Mouse (Mus musculus): Measurements from ENCODE around the gene Phlpp2.

DNA sequence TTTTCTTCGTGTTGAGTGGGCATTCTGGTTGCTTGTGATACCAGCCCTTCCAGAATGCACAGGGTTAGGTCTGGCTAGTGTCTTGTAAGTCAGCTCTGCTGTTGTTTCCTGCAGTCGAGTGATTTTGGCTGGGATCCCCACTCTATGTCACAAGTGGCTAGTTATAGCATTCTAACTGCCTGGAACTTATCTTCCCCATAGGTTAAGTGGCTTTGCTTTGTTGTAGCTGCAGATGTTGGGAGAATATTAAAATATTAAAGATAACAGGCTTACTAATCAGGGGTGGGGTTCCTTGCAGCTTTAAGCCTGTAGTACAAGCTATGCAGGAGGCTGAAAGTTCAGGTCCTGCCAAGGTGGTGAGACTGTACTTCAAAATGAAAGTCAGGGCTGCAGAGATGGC, 20.5 kb upstream of the Phlpp2 start:
- TF ChIP-seq CTCF (IDR thresholded peaks at IDR 0.05; ENCODE audit: low read depth, low read length) (no peak), POLR2A (IDR thresholded peaks at IDR 0.05; ENCODE audit: extremely low read depth, insufficient read depth, low read length) (no peak)
